Mouse (Mus musculus): ENCODE measurements around the gene Xkr7.

Xkr7 gene

GRCm38 (mm10) chr2:153032973-153033372, 1.3 kb downstream of the Xkr7 start:
- no peak for DNase-seq (ENCODE audit: low spot score)

DNA sequence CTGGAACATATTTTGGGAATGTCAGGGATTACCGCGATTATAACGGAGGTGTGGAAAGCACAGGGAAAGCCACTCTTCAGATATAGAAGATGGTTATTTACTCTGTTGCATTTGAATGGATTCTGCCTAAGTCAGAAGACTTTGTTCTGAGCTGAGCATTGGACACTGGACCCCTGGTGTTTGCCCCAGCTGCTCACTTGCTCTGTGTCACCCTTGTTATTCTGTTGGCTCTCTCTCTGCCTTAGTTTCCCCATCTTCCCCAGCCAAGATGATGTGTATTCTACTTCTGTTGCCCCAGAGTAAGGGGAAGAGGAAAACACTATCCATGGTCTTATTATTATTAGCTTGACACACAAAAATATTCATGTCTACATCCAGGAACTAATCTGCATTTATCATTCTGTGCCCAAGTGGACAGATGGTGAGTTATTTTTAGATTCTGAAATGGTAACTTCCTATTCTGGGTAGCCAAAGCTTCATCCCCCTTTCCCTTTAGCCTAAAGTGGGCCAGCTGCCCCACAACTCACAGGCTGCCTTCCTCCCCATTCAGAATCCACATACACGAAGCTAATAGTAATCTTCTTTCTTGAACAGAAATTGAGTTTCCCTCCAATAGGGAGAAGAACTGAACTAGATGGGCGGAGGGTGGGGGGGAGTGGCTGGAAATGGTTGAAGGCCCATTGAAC, 2.0 kb downstream of the Xkr7 start:
- no peak for DNase-seq (ENCODE audit: low spot score)

DNA sequence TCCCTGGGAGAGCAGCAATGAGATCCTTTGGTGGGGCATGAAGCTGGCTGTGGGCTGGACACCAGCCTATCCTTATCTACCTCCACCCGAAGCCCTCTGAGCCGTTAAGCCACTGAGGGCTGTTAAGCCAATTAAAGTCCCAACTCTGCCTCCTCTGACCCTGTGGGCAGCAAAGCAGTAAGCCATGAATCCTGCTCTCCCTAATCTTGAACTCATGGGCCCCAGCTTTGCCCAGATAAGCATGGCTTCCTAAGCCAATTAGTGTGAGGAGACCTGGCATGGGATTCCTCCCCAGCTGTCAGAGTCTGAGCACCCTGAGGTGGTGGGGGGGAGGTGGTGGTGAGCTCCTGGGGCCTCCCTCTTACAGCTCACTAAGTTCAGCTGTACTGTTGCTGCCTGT, 5.0 kb downstream of the Xkr7 start:
- no peak for DNase-seq (ENCODE audit: low spot score)

- no peak for DNase-seq (ENCODE audit: low spot score)
Measured at GRCm38 (mm10) chr2:153043886-153044285, 12.2 kb downstream of the Xkr7 start.

GRCm38 (mm10) chr2:153045884-153046299, 14.2 kb downstream of the Xkr7 start:
- DNase-seq (ENCODE audit: low spot score), result no peak

DNA sequence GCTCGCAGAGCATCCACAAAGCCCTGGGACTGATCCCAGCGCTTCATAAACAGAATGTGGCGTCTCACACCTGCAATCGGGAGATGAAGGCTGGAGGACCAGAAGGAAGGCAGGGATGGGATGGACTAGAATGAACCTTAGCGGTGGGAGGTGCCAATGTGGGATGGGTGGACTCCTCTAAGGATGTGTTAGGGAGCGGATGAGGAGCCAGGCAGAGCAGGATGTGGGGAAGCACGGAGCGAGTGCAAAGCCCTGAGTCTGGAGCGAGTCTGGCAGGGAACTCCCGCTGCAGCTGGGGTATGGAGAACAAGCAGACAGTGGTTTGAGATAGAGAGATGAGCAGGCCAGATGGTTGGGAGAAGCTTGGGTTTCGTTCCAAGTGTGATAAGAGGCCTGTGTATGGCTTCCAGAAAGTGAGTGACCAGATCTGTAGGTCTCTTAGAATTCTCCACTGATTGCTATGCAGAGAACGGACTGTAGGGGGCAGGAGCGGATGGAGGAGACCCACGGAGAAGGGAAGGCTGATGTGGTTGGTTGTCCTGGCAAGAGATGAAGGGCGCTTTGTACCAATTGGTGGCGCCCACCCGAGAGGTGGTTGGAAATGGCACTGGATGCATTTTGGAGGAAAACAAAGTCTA, 16.3 kb downstream of the Xkr7 start:
- no peak for DNase-seq (ENCODE audit: low spot score)

GRCm38 (mm10) chr2:153049288-153049996, 17.8 kb downstream of the Xkr7 start:
- no peak for DNase-seq (ENCODE audit: low spot score)

GRCm38 (mm10) chr2:153049997-153050358, 18.3 kb downstream of the Xkr7 start:
- no peak for DNase-seq (ENCODE audit: low spot score)

- no peak for DNase-seq (ENCODE audit: low spot score)
Measured at GRCm38 (mm10) chr2:153051095-153051494, 19.4 kb downstream of the Xkr7 start.

- DNase-seq (ENCODE audit: low spot score), result no peak
Measured at GRCm38 (mm10) chr2:153051537-153051936, 19.9 kb downstream of the Xkr7 start.

DNA sequence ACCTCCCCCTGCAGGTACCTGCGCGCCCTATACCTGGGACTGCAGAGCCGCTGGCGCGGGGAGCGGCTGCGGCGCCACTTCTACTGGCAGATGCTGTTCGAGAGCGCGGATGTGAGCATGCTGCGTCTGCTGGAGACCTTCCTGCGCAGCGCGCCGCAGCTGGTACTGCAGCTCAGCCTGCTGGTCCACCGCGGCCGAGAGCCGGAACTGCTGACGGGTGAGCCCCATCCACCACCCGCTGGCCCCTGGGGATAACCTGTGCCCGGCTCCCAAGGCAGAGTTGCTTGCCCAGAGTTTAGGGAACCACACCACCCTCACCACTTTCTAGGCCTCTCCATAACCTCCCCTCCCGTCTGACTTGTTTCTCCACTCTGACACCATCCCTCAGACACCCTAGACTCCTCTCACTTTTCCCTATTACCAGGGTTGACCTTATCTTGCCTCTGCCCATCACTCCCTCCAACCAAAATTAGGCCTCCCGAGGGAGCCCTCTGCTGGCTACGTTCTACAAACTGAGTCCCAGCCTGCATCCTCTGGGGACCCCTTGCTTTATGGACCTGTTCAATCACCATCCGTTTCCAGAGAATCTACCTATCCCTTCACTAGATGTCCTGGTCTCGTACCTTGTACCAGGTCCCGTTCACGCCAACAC, 21.2 kb downstream of the Xkr7 start:
- DNase-seq (ENCODE audit: low spot score), result no peak

GRCm38 (mm10) chr2:153053896-153054295, 22.2 kb downstream of the Xkr7 start:
- no peak for DNase-seq (ENCODE audit: low spot score)

DNA sequence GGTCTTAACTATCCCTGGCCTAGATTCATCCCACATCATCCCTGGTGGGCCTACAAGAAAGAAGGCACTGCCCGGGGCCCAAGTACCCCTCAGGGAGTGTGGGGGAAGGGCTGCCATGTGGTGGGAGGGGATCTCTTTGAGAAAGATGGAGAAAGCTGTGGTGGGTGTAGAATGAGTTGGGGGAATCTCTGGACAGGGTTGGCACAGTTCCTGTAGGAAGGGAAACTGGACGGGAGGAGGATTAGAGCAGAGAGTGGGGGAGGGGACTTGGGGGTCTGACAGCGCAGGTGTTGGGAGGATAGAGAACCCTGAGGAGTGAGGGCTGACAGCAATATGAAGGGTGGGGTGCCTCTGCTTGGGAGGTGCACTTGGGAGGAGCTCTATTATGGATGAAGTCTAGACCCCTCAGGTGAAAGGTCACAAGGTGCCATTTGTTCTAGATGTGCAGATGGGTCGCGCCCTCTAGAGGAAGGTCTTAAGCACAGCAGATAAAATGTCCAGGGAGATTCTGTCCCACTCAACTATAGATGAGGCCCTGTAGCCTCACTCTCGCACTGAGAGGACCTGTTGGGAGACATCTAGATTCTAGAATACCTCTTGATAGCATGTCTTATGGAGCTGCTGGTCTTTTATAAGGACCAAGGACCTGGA, 23.7 kb downstream of the Xkr7 start:
- no peak for DNase-seq (ENCODE audit: low spot score)

- DNase-seq (ENCODE audit: low spot score), result no peak
Measured at GRCm38 (mm10) chr2:153058365-153058764, 26.7 kb downstream of the Xkr7 start.

GRCm38 (mm10) chr2:153060216-153060615, 28.6 kb downstream of the Xkr7 start:
- DNase-seq (ENCODE audit: low spot score), result no peak

DNA sequence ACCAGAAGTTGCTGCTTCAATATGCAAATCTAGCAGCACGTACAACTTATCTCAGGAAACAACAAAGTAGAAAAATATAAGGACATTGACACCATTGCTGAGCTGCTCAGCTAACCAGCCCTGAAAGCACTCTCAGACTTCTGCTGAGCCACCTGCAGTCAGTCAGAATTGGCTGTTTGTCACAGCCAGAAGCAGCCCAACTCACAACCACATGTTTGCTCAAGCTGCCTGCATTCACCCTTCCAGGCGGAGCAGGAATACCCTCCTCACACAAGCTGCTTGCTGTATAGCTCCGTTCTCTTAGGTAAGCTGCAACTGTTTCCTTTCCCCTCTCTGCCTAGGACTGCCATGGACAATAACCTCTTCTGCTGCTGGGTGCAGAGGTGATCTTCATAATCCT, 31.7 kb downstream of the Xkr7 start:
- DNase-seq (ENCODE audit: low spot score), result no peak

GRCm38 (mm10) chr2:153064190-153064970, 32.7 kb downstream of the Xkr7 start:
- DNase-seq (ENCODE audit: low spot score), result no peak

DNA sequence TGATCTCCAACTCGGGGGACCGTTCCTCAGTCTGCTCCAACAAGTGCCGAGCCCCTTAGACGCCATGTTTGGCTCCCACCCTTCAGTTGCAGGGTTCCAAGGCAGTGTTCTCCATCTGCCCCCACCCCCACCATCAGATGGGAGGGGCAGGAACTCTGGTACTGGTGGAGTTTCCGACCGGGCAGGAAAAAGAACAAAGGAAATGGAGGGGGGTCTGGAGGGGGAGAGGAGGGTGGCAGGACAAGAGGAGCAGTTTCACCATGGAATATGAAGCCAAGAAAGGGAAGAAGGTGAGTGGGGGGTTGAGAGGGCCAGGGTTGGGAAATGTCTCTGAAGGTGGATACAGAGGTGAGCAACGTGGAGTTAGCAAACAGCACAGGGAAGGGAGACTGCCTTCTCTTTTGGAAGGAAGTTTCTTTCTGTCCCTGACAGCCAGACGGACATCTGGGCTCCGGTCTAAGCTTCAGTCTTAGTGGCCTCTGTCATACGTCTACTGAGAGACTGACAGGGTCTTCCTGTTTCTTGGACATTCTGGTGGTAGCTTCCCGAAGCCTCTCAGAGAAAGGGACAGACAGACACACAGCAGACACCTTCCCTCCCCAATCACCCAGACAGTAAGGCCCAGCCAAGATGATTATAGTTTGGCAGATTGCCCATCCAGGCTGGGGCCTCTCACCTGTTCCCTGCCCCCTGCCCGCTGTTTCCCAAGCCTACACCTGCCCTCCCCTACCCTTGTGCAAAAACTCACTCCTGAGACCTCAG, 34.3 kb downstream of the Xkr7 start, which contains the start of gene Ccm2l:
Ccm2l (plus strand) TSS at position 209 of the 762 bp plus-strand sequence.
- DNase-seq (ENCODE audit: low spot score), result no peak

- no peak for DNase-seq (ENCODE audit: low spot score)
Measured at GRCm38 (mm10) chr2:153066991-153067390, 35.3 kb downstream of the Xkr7 start.

- no peak for DNase-seq (ENCODE audit: low spot score)
Measured at GRCm38 (mm10) chr2:153070762-153071490, 39.3 kb downstream of the Xkr7 start.

All from urinary bladder, postnatal 10 days (tissue).